Mouse (Mus musculus) embryonic facial prominence, embryonic 12.5 days (tissue): Measurements from ENCODE around the gene Vwa8. TPM values are rescaled to one million over a fixed set of nuclear protein-coding genes. Genes with fewer than 3 reads are reported as not detected.

Experiments used
- ATAC-seq: fragments of 200-750 bp; cut with Nextera tagmentation; 2 replicates; pipeline ENCODE4 v1.8.0; 2017; ENCODE audit not compliant: insufficient number of reproducible peaks, insufficient read depth, low FRiP score, low TSS enrichment
- H3K27ac ChIP-seq: fragments of 300-500 bp; sonication (generic); 2 replicates; pipeline ENCODE4 v1.5.1; 2016; ENCODE audit warnings: mild to moderate bottlenecking
- H3K27me3 ChIP-seq: fragments of 300-500 bp; sonication (generic); 2 replicates; pipeline ENCODE4 v1.6.1; 2016; ENCODE audit warnings: mild to moderate bottlenecking, moderate library complexity
- H3K36me3 ChIP-seq: fragments of 300-500 bp; sonication (generic); 2 replicates; pipeline ENCODE4 v1.6.1; 2016; ENCODE audit warnings: mild to moderate bottlenecking
- H3K4me1 ChIP-seq: fragments of 300-500 bp; sonication (generic); 2 replicates; pipeline ENCODE4 v1.6.1; 2016
- H3K4me2 ChIP-seq: fragments of 300-500 bp; sonication (generic); replicated peaks from 2 replicates; pipeline ENCODE4 v1.6.1; 2016; ENCODE audit warnings: mild to moderate bottlenecking, moderate library complexity
- H3K4me3 ChIP-seq: fragments of 300-500 bp; sonication (generic); 2 replicates; pipeline ENCODE4 v1.5.1; 2016; ENCODE audit warnings: mild to moderate bottlenecking
- H3K9ac ChIP-seq: fragments of 300-500 bp; sonication (generic); 2 replicates; pipeline ENCODE4 v1.6.1; 2016; ENCODE audit warnings: mild to moderate bottlenecking, moderate library complexity
- H3K9me3 ChIP-seq: fragments of 300-500 bp; sonication (generic); 2 replicates; pipeline ENCODE4 v1.6.1; 2016; ENCODE audit warnings: mild to moderate bottlenecking, moderate library complexity
- WGBS: fragments of 180-500 bp; shearing (Covaris S2); methylation state at CpG from one replicate; pipeline ENCODE4 v1.1.7; 2016; 5-methylcytosine and 5-hydroxymethylcytosine counted together
- polyA plus RNA-seq: library from polyadenylated mRNA; unstranded; fragments of >200 nt; fragmentation: Nextera tagmentation; extraction: Ambion mirVana; gene quantifications from 2 replicates; pipeline ENCODE4 v1.2.1, GENCODE M21; 2016

Gene Vwa8
- polyA plus RNA-seq, 1 experiment from 2014 or later, result 10.6 TPM

GRCm38 (mm10) chr14:79178247-79178646, 329.4 kb downstream of the Vwa8 start:
- Histone ChIP-seq H3K9ac (no peak overlapping the region), H3K4me1 (peaks cover 23% of the 10 kb centered on the region; the same call in 1 of the 2 replicates), H3K36me3 (peaks cover 7% of the 10 kb centered on the region), H3K27ac (no peak overlapping the region), H3K4me3 (no peak overlapping the region), H3K4me2 (no peak overlapping the region), H3K9me3 (no peaks in the 10 kb centered on the region), H3K27me3 (no peaks in the 10 kb centered on the region)
- no peak for ATAC-seq
- 85% methylated on average over 9 of the region's 9 CpGs for whole genome bisulfite sequencing

DNA sequence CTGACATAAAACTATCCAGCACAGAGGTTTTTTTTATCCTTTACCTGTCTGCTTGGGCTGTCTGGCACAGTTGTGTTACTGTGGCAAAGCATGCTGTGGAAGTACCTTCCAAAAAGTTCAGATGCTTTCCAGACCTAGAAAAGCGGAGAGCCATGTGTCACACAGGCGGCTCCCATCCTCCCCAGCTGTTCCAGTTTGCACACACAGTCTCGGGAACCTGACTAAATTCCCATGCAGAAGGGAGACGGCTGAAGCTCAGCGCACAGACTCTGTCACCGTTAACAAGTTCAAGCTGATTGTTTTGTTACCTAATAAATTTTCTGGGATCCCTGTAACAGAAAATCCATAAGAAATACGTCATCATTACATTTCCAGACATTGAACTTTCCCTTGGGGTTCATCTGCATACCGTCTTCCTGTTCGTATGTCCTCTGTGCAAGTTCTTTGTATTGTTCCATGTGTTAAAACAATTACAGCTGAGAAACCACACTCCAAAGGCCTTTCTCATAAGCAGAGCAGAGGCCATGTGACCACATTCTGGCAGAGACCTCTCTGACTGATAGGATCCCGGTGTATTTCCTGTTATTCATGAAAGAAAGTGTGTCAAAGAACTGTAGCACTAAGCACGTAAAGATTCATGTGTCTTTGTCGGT, 331.4 kb downstream of the Vwa8 start:
- no peaks in the 10 kb centered on the region for H3K27me3 ChIP-seq
- ATAC-seq, result peak; percentile 64; the same call in 1 of the 2 replicates
- no peak overlapping the region for H3K4me3 ChIP-seq
- no peaks in the 10 kb centered on the region for H3K36me3 ChIP-seq
- no peak overlapping the region for H3K9ac ChIP-seq
- no peak overlapping the region for H3K4me2 ChIP-seq
- peak overlapping the region; percentile 52 for H3K27ac ChIP-seq
- WGBS, result 46% methylated on average over 12 of the region's 12 CpGs
- no peaks in the 10 kb centered on the region for H3K9me3 ChIP-seq
- peaks cover 23% of the 10 kb centered on the region; the same call in 1 of the 2 replicates for H3K4me1 ChIP-seq

DNA sequence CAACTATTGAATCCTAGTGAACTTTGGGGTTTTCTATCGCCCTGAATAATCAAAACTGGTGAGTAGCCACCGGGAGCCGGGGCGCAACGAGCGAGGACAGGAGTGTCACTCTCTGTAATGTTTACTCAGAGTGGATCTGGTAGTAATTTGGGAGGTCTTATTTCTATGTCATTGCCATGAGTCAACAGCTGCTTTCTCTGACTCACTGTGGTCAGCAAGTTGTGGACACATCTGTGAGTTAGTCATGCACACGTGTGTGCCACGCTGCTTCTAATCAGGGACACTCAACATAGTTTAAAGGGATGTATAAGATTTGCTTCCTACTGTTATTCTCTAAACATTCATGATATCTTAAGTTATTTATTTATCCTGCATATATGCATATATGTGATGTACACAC, 332.9 kb downstream of the Vwa8 start:
- H3K27ac ChIP-seq, result no peak overlapping the region
- H3K36me3 ChIP-seq, result no peaks in the 10 kb centered on the region
- H3K4me3 ChIP-seq, result no peak overlapping the region
- H3K4me2 ChIP-seq, result no peak overlapping the region
- peaks cover 23% of the 10 kb centered on the region; the same call in 1 of the 2 replicates for H3K4me1 ChIP-seq
- ATAC-seq, result no peak
- 53% methylated on average over 8 of the region's 8 CpGs for WGBS
- H3K9ac ChIP-seq, result no peak overlapping the region
- H3K27me3 ChIP-seq, result no peaks in the 10 kb centered on the region
- H3K9me3 ChIP-seq, result no peaks in the 10 kb centered on the region

- Histone ChIP-seq H3K27me3 (no peaks in the 10 kb centered on the region), H3K4me3 (no peak overlapping the region), H3K4me2 (no peak overlapping the region), H3K9me3 (no peaks in the 10 kb centered on the region), H3K9ac (no peak overlapping the region), H3K4me1 (peaks cover 23% of the 10 kb centered on the region; the same call in 1 of the 2 replicates), H3K36me3 (no peaks in the 10 kb centered on the region), H3K27ac (peak overlapping the region; percentile 71)
- WGBS, result 95% methylated on average over 15 of the region's 15 CpGs
- ATAC-seq, result no peak
Observed at GRCm38 (mm10) chr14:79182801-79183200, 333.9 kb downstream of the Vwa8 start.

DNA sequence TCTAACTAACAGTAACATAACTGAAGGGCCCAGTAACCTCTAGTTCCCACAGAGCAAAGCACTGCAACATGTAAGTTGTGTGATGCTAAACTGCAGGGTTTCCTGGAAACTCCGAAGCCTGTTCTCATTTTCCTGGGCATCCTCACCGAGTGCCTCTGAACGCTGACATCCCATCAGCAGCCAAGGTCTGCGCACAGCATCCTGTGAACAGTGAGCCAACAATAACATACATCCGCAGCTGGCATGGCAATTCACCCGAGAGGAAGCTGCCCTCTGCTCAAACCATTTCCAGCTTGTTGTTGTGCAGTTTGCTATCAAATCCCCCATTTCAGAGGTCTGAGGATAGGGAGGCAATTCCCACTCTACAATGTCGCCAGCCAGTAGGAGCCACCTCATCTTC, 334.4 kb downstream of the Vwa8 start:
- Histone ChIP-seq H3K27ac (peak overlapping the region; percentile 71; the same call in 1 of the 2 replicates), H3K9ac (no peak overlapping the region), H3K4me3 (no peak overlapping the region), H3K9me3 (no peaks in the 10 kb centered on the region), H3K4me1 (peaks cover 20% of the 10 kb centered on the region; the same call in 1 of the 2 replicates), H3K27me3 (no peaks in the 10 kb centered on the region), H3K36me3 (no peaks in the 10 kb centered on the region), H3K4me2 (no peak overlapping the region)
- WGBS, result 78% methylated on average over 7 of the region's 7 CpGs
- ATAC-seq, result no peak

DNA sequence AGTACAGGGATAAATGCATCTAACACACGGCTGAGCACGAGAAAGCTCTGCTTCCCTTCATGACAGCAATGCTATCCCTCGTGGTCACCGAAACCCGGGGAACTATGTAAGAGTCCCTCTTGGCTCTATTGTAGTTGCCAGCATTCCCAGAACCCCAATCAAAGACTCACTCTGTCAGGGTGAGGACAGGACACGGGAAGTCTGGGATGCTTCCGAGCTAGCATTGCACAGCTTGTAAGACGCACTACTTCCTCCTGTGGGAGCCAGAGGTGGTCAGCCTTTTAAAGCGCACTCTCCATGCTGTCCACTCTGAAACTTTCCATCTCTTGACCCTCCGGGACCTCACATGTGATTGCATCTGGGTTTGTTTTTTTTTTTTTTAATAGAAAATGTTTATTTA, 335.2 kb downstream of the Vwa8 start:
- Histone ChIP-seq H3K4me2 (no peak overlapping the region), H3K9ac (no peak overlapping the region), H3K4me3 (no peak overlapping the region), H3K9me3 (no peaks in the 10 kb centered on the region), H3K36me3 (no peaks in the 10 kb centered on the region), H3K27ac (peak overlapping the region; percentile 30; the same call in 1 of the 2 replicates), H3K4me1 (peaks cover 20% of the 10 kb centered on the region; the same call in 1 of the 2 replicates), H3K27me3 (no peaks in the 10 kb centered on the region)
- ATAC-seq, result no peak
- WGBS, result 78% methylated on average over 10 of the region's 10 CpGs

GRCm38 (mm10) chr14:79185018-79185685, 336.3 kb downstream of the Vwa8 start:
- H3K4me3 ChIP-seq, result no peak overlapping the region
- no peak for ATAC-seq
- H3K9me3 ChIP-seq, result no peaks in the 10 kb centered on the region
- WGBS, result 87% methylated on average over 11 of the region's 11 CpGs
- peaks cover 13% of the 10 kb centered on the region; the same call in 1 of the 2 replicates for H3K4me1 ChIP-seq
- no peaks in the 10 kb centered on the region for H3K36me3 ChIP-seq
- H3K9ac ChIP-seq, result no peak overlapping the region
- H3K27me3 ChIP-seq, result no peaks in the 10 kb centered on the region
- H3K27ac ChIP-seq, result no peak overlapping the region
- no peak overlapping the region for H3K4me2 ChIP-seq

DNA sequence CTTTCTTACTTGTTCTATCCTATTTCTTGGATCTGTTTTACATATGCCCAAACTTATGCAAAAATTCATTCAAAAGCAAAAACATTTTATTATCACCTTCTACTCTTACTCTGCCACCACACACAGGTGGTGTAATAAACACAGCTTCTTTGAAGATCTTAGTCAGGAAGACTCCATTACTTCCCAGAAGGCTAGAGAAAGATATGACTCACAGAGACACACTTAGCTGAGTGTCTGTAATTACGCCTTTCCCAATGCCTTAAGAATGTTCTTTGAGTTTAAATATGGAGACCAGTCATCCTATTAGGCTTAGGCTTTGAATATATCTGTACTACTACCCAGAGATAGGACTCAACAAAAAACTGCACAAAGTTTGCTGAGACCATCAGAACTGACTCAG, 338.1 kb downstream of the Vwa8 start:
- Histone ChIP-seq H3K4me3 (no peak overlapping the region), H3K9ac (no peak overlapping the region), H3K36me3 (no peaks in the 10 kb centered on the region), H3K27ac (no peak overlapping the region), H3K9me3 (no peaks in the 10 kb centered on the region), H3K4me1 (peaks cover 5% of the 10 kb centered on the region; the same call in 1 of the 2 replicates), H3K27me3 (no peaks in the 10 kb centered on the region), H3K4me2 (no peak overlapping the region)
- no peak for ATAC-seq
- WGBS, result 94% methylated on average over 1 of the region's 1 CpGs

GRCm38 (mm10) chr14:79196711-79197110, 347.9 kb downstream of the Vwa8 start:
- 52% methylated on average over 3 of the region's 3 CpGs for WGBS
- no peak overlapping the region for H3K9ac ChIP-seq
- no peaks in the 10 kb centered on the region for H3K9me3 ChIP-seq
- H3K27ac ChIP-seq, result no peak overlapping the region
- no peak overlapping the region for H3K4me2 ChIP-seq
- ATAC-seq, result no peak
- H3K36me3 ChIP-seq, result no peaks in the 10 kb centered on the region
- H3K27me3 ChIP-seq, result no peaks in the 10 kb centered on the region
- peaks cover 23% of the 10 kb centered on the region for H3K4me1 ChIP-seq
- no peak overlapping the region for H3K4me3 ChIP-seq

DNA sequence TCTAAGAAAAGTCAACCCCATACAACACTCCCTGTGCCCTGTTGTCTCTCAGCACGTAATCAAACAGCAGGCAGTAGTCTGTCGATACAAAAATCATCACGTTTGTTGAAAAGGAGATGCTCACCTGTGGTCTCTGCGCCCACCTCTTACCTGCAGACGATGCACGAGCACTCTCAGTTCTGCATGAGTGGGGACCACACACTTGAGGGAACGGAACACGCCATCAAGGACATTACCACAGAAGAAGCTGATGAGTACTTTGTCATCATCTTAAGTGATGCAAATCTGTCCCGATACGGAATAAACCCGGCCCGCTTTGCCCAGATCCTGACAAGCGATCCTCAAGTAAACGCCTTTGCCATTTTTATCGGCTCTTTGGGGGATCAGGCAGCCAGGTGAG, 349.2 kb downstream of the Vwa8 start:
- no peak for ATAC-seq
- Histone ChIP-seq H3K4me2 (no peak overlapping the region), H3K27me3 (no peaks in the 10 kb centered on the region), H3K27ac (no peak overlapping the region), H3K4me1 (peaks cover 30% of the 10 kb centered on the region), H3K9me3 (no peaks in the 10 kb centered on the region), H3K9ac (no peak overlapping the region), H3K36me3 (no peaks in the 10 kb centered on the region), H3K4me3 (no peak overlapping the region)
- WGBS, result 89% methylated on average over 15 of the region's 15 CpGs

DNA sequence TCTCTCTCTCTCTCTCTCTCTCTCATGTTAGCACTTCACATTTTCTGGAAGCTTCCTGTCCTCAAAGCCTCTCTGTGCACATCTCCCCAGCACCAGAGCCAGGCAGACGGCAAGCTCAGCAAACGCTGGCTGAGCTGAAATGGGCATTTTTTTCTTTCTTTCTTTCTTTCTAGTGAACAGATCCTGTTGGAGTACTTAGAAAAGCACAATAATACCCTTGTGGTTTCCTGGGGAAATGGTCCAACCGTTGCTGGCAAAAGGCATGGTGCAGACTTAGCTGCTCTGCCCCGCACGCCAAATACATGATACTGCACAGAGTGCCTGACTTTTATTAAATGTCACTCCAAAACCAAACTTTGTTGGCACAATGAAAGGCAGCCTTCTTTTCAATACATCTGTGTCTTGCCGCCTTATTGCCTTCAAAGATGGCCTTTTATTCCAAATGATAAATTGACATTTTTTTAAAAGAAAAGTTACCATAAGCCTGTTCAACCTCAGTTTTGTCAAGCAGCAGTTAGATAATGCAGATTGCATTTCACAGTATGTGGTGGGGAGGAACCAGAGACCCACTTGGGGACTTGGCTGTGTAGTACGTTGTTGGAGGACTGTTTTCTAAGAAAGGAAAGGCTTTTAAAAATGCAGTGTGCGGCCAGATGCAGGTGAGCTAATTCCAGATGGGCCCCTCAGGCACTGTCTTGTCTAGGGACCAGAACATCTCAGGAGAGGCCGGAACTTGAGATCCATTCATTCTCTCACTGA, 351.5 kb downstream of the Vwa8 start:
- Histone ChIP-seq H3K9me3 (no peaks in the 10 kb centered on the region), H3K27me3 (no peaks in the 10 kb centered on the region), H3K4me3 (no peak overlapping the region), H3K9ac (no peak overlapping the region), H3K36me3 (no peaks in the 10 kb centered on the region), H3K27ac (peak overlapping the region; percentile 79), H3K4me1 (peaks cover 46% of the 10 kb centered on the region), H3K4me2 (no peak overlapping the region)
- 41% methylated on average over 9 of the region's 9 CpGs for WGBS
- ATAC-seq, result no peak
